Mouse (Mus musculus) spleen, postnatal 10 days (tissue): ENCODE results near the gene Glipr1l2.
"Not testable (repeated sequence)": the region's sequence is repeated elsewhere in the genome, so short reads cannot be mapped to it uniquely, and the experiment has no call there.

Experiments
- DNase-seq, 2 experiments: peaks; one replicate each; pipeline ENCODE4 v3.0.0; 2021 to 2022; ENCODE audit warnings: low spot score in 2 of 2

Glipr1l2 gene

GRCm38 (mm10) chr10:112083157-112083556 is at the start of gene Glipr1l2:
Gene Glipr1l2 (plus strand): TSS chr10:112083354.
- no peak for DNase-seq

GRCm38 (mm10) chr10:112043523-112043922 is 39.6 kb upstream of the Glipr1l2 start:
- not testable (repeated sequence) for DNase-seq

GRCm38 (mm10) chr10:112044283-112044682 is 38.9 kb upstream of the Glipr1l2 start:
- not testable (repeated sequence) for DNase-seq

- no peak for DNase-seq
These were observed 31.9 kb upstream of the Glipr1l2 start for GRCm38 (mm10) chr10:112051220-112051619.

- not testable (repeated sequence) for DNase-seq
These were observed 31.2 kb upstream of the Glipr1l2 start for GRCm38 (mm10) chr10:112051956-112052355.

GRCm38 (mm10) chr10:112059702-112060582 is 23.2 kb upstream of the Glipr1l2 start, which contains the start of gene Glipr1l1:
Gene Glipr1l1 (plus strand): TSS chr10:112060189.
- peak in 1 of 2 experiments; percentile 38 for DNase-seq

GRCm38 (mm10) chr10:112060583-112060934 is 22.6 kb upstream of the Glipr1l2 start:
- DNase-seq = not testable (repeated sequence)

- DNase-seq = no peak
These were observed 3.1 kb upstream of the Glipr1l2 start for GRCm38 (mm10) chr10:112080044-112080443.

GRCm38 (mm10) chr10:112105785-112106184 is 22.6 kb downstream of the Glipr1l2 start:
- DNase-seq = peak; percentile 37 to 63

- DNase-seq = no peak
These were observed 27.2 kb downstream of the Glipr1l2 start for GRCm38 (mm10) chr10:112110401-112110800.

- DNase-seq = not testable (repeated sequence)
These were observed 41.9 kb downstream of the Glipr1l2 start for GRCm38 (mm10) chr10:112125090-112125489.

- DNase-seq = not testable (repeated sequence)
These were observed 44.6 kb downstream of the Glipr1l2 start for GRCm38 (mm10) chr10:112127682-112128230.

GRCm38 (mm10) chr10:112132194-112132593 is 49.0 kb downstream of the Glipr1l2 start:
- no peak for DNase-seq

- peak in 1 of 2 experiments; percentile 21 for DNase-seq
These were observed 55.1 kb downstream of the Glipr1l2 start for GRCm38 (mm10) chr10:112138050-112138870.

GRCm38 (mm10) chr10:112138871-112139430 is 55.8 kb downstream of the Glipr1l2 start:
- DNase-seq = no peak

- no peak for DNase-seq
These were observed 56.7 kb downstream of the Glipr1l2 start for GRCm38 (mm10) chr10:112139834-112140233.
